Mouse (Mus musculus) left cerebral cortex, adult 9 months (tissue): ENCODE measurements at regions not wholly inside any gene's neighbourhood (a gene's known extent, or its start where the extent isn't known, plus 50 kb on each side); places are given as distances from the start of the nearest gene placed in this dataset.

Experiments
- DNase-seq, 2 experiments: peaks; one replicate each; pipeline ENCODE4 v3.0.0; 2022; ENCODE audit warnings: low spot score in 2 of 2

DNA sequence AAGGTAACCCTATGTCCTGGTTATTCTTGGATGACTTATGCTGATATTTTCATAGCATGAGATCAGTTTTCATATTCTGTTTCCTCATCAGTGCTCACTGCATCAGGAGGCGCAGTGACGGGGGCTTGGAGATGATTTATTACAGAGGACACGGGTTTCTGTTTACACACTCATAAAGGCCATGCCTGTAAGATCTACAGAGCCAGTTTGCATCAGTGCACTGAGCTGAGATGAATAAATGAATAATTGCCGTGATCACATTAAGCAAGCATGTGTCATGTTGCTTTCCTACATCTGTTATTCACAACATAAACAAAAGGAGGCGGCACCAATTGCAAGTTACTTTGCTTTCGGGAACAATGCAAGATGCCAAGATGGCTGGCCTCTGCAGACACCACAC lies 271.6 kb downstream of the Rnf144a start:
- no peak for DNase-seq

- DNase-seq, result peak; percentile 36 to 62
Observed at GRCm38 (mm10) chr12:26130811-26131210, 284.2 kb downstream of the Rnf144a start.

DNA sequence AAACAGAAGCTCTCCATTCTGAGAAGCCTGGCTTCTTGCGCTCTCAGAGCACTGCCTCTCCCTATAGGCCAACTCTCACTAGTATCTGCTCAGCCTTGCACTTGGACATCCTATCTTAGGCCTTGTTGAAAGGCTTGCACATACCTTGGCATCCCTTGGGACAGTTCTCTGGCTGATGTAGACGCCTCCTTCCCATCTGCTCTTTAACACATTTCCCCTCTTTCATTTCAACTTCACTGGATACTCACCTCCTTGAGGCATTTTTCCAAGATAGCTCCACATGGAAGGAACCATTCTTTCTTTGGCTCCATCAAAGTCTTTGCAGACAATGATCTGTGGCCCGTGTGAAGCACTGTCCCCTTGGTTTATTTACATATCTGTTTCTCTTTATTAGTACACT lies 285.0 kb downstream of the Rnf144a start:
- no peak for DNase-seq

DNA sequence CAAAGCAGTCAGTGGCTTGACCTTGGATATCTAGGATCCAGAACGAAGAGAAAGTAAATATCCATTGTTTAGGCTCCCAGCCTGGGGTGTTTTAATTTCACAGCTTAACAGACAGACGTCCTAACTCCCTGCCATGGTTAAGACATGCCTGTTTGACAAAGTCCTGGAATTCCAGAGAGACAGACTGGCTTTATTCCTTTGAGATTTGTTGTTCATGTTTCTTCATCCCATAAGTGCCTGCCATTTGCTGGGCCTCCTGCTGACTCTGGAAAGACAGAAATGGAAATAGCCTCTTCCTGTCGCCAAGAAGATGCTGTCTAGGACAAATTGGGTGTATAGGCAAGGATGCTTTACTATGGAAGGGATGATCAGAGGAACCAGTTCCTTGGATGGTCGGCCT lies 285.5 kb downstream of the Rnf144a start:
- no peak for DNase-seq

DNA sequence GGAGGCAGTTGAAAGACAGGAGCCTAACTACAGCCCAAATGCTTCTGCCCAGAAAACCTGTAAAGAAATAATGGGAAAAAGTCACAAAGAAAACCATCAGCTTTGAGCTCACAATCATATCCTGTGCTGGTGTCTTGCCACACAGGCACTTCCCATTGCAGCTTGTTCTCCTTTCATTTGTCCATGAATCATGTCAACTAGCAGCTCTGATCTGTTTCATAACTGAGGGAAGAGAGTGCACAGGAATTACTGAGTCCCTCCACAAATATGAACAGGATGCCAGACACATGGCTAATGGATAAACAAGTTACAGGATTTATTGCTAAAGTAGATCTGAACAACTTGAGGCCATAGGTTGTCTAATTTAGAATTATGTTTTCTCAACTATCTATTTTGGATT lies 286.2 kb downstream of the Rnf144a start:
- DNase-seq, result no peak

GRCm38 (mm10) chr12:26126260-26126659 lies 288.8 kb downstream of the Rnf144a start:
- no peak for DNase-seq

DNA sequence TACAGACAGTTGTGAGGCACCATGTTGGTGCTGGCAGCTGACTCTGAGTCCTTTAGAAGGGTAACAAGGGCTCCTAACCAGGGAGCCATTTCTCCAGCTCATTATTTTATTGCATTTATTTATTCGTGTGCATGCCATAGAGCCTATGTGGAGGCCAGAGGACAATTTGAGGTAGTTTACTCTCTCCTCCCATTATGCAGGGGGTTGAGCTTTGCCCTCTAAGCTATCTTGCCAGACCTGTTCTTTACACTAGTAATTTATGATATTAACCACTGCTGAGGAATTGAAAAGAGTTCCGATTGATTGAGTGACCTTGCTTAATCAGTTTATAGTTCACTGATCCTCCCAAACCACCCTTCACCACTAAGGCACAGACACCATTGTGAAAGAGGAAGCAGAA lies 290.8 kb downstream of the Rnf144a start:
- DNase-seq, result no peak

DNA sequence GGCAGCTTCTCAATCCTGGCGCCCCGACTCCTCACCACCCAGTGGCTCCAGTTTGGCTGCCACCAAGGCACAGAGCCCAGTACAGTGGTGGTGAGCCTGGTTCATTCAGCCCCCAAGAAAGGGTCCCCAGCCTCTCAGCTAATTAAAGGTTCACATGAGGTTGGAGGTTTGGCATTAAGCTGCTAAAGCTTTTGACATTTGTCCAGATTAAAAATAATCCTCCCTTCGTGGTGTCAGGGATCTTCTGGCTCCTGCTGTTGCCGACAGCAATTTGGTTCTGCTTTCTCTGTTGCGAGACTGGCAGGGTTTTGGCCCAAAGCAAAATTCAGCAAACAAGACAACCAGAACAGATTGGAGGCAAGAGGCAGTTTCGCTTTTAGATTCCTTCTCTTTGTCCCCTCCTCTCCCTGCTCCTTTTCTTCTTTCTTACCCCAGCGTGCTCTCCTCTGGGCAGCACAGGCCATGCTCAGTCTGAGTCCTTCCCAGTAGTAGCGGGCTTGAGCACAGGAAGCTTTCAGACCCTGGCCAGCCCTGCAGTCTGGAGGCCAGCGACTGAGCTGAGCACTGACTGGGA lies 299.6 kb downstream of the Rnf144a start:
- no peak for DNase-seq

- no peak for DNase-seq
Observed at GRCm38 (mm10) chr12:26112166-26113019, 302.7 kb downstream of the Rnf144a start.

GRCm38 (mm10) chr12:26109866-26110265 lies 305.2 kb downstream of the Rnf144a start:
- no peak for DNase-seq

GRCm38 (mm10) chr12:26104372-26104771 lies 310.7 kb downstream of the Rnf144a start:
- DNase-seq, result no peak

DNA sequence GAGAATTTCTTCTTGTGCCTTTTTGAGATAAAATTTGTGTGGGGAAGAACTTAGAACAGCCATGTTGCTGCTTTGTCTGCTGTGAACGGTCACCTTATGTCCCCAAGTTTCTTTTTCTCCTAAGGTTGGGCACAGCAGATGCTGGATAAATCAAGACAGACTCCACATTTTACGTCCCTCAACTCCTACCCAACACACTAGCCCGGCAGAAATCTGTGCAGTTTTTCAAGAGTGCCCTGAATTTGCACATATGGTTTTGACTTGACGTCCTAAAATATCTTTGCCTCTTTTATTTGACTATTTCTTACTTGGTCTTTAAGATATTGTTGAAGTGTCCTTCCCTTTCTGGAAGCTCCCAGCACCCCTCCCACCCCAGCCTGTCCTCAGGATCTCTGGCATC lies 312.7 kb downstream of the Rnf144a start:
- DNase-seq, result no peak

DNA sequence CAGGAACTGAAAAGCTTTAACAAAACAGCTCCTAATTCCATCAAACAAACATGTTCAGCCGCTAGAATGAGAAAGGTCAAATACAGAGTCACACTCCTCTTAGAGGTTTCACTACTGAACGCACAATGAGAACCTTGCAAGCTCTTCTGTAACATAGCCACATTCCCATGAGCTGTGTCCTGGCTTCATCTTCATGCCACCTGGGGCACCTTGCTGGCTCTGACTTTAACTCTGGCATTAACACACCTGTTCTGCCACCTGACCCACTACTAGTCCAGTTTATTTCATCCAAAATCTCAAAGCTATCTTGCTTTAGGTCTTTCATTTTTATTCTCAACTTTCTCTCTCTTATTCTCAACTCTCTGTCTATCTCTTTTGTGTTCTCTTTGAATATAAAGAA lies 314.9 kb downstream of the Rnf144a start:
- no peak for DNase-seq

- DNase-seq, result peak; percentile 58 to 61
Observed at GRCm38 (mm10) chr12:26099176-26099575, 315.9 kb downstream of the Rnf144a start.

GRCm38 (mm10) chr12:26092311-26092710 lies 322.7 kb downstream of the Rnf144a start:
- DNase-seq, result no peak

- DNase-seq, result no peak
Observed at GRCm38 (mm10) chr12:26091865-26092264, 323.2 kb downstream of the Rnf144a start.

DNA sequence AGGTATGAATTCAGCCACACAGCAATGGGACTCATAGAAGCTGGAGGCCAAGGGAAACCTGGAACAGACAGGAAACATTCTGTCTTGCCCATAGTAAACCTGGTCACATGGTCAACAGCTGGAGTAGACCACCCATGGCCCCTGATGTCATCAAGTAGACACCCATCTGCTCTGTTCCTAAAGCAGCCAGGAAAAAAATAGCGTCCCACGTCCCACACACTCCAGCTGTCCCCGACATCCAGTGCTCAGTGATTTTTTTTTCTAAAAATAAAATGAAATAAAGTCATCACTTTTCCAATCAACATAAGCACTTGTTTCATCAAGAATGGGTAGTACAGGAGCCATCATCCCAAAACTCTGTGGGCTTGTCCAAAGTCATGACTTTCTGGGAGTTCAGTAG lies 326.7 kb downstream of the Rnf144a start:
- peak in 1 of 2 experiments; percentile 63 for DNase-seq

DNA sequence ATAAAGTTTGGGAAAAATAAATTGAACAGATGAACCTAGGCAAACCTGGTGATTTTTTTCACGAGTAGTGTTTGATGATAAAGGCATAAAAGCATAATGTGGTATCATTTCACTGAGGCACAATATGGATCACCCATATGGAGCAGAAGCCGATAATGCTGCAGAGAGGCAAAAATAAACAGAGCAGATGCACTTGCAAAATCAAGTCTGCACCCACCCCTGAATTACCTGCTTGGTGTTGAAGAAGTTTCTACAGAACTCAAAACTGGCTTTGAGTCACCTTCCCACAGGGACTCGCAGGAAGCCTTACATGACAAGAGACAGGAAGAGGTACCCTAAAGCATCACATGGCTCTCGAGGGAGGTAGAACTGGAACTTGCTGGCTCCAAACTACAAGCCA lies 328.1 kb downstream of the Rnf144a start:
- DNase-seq, result peak in 1 of 2 experiments; percentile 72

DNA sequence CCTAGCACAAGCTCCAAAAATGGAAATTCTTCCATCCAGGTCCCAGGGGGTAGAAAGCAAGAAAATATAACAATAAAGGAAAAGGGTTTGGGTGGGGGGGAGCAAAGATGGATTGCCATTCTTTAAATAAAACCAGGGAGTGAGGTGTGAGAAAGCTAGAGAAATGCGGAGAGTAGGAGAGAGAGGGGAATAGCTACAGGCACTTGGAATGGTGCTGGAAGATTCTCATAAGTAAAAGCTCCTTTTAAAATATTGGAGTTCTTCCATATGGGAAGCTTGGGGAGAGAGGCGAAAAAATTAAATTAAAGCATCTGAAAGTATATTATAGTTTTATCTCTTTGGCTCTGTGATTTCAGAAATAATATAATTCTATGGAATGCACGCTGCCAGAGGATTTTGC lies 328.6 kb downstream of the Rnf144a start:
- no peak for DNase-seq

GRCm38 (mm10) chr12:26079061-26079625 lies 335.9 kb downstream of the Rnf144a start:
- no peak for DNase-seq

GRCm38 (mm10) chr12:26075638-26076254 lies 339.3 kb downstream of the Rnf144a start:
- no peak for DNase-seq

DNA sequence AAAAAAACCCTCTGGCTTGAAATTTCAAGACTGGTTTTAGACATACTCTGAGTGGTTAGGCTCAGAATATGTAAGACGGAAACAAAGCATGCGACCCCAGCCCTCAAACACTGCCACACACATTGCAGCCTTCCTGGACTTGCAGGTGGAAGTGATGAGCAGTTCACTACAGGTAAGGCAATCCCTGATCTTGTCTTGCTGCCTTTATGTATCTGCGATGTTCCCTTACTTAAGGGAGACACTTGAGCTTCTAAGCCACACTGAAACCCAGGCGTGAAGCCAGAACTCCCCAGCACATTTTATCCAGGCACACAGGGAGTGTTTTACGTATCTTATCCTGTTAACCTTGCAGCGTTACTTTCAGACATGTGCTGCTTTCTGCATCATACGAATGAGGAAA lies 342.9 kb downstream of the Rnf144a start:
- no peak for DNase-seq

DNA sequence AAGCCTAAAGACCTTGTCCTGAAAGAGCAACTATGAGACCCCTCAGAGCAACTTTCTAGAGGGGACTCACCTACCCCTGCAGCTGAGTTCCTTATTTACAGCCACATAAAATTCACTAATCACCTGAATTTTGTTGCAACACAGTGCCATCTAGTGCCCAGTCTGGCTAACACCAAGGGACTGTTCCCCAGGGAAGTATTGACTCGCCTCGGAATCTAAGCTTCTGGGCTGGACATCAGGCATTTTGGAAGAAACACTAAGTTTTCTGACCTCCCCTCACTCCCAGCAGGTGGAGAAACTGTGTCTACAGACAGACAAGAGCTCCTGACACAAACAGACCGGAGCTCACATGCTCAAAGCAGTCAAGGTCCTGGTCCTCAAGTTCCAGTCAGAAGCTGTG lies 343.4 kb downstream of the Rnf144a start:
- peak in 1 of 2 experiments; percentile 78 for DNase-seq
